Mouse (Mus musculus) inflammation-experienced regulatory T-cells (primary cell): ENCODE data around the gene Lnpk. TPM values are rescaled to one million over a fixed set of nuclear protein-coding genes. Genes with fewer than 3 reads are reported as not detected.

ENCODE experiments used
- polyA plus RNA-seq, 2 experiments: library from polyadenylated mRNA; unstranded; fragments of 100-300 nt; shearing (Covaris generic); gene quantifications; one replicate each; pipeline ENCODE4 v1.2.1; 2017

Gene Lnpk
- polyA plus RNA-seq: 10 to 100 TPM; 17.5 to 19.3 TPM

DNA sequence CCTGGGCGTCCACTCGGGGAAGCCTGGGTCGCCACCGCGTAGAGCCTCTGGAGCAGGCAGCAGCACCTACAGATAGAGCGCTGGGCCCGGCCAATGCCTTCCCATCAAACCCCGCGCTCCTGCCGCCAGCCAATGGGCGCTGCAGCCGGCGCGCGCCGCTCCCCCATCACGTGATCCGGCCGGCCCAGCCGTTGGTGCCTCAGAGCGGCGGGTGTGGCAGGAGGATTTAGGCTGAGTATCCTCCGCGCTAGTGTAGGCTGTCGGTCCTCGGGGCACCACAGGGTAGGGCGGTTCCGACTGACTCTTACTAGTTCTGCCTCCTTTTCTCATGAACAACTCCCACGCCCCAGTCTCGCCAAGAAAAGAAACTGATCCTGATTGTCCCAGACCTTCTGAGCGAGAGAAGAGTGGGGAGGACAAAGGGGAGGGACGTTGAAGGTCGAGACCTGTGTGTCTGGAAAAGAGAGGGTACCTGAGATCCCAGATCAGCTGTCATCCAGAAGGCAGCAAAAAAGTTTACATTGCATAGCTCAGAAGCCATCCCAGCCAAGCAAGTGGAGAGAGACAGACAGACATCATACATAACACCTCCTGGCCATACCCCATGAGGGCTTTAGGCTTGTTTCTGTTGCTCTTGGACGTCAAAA, at the start of gene Lnpk:
Gene Lnpk, minus strand, starts transcription at position 593 of the 647 bp plus-strand sequence.

Other genes starting within 250 kb of the Lnpk start
- under 1 TPM in 1 of 2 experiments, not detected in 1; 0.20 TPM for gene Evx2, start 80.1 kb upstream of the Lnpk start, polyA plus RNA-seq
- not detected for gene Hoxd13, start 88.9 kb upstream of the Lnpk start, polyA plus RNA-seq
- gene Hoxd12, start 95.6 kb upstream of the Lnpk start, polyA plus RNA-seq: not detected
- under 1 TPM in 1 of 2 experiments, not detected in 1; 0.55 TPM for gene Hoxd11, start 100.1 kb upstream of the Lnpk start, polyA plus RNA-seq
- gene Hoxd10, start 112.5 kb upstream of the Lnpk start, polyA plus RNA-seq: under 1 TPM in 1 of 2 experiments, not detected in 1; 0.26 TPM
- gene Hoxd9, start 118.3 kb upstream of the Lnpk start, polyA plus RNA-seq: not detected
- gene Hoxd8, start 125.2 kb upstream of the Lnpk start, polyA plus RNA-seq: under 1 TPM; 0.27 to 0.39 TPM
- gene Hoxd3, start 132.5 kb upstream of the Lnpk start, polyA plus RNA-seq: not detected
- under 1 TPM; 0.11 to 0.45 TPM for gene Hoxd4, start 132.5 kb upstream of the Lnpk start, polyA plus RNA-seq
- gene Gm28230, start 147.3 kb upstream of the Lnpk start, polyA plus RNA-seq: not detected
- gene Hoxd1, start 183.5 kb upstream of the Lnpk start, polyA plus RNA-seq: not detected
- gene Mtx2, start 246.4 kb upstream of the Lnpk start, polyA plus RNA-seq: 10 to 100 TPM; 65.7 to 75.5 TPM